Mouse (Mus musculus) mature B cell (primary cell): ENCODE data around the gene Itfg2.
"Not testable (repeated sequence)": the region's sequence is repeated elsewhere in the genome, so short reads cannot be mapped to it uniquely, and the experiment has no call there.

Experiments used
- in situ Hi-C: fragments of 300-500 bp; cut with MboI; formaldehyde crosslinking; loops from 2 replicates; pipeline ENCODE4 v1.14.3; 2019

Gene Itfg2

DNA sequence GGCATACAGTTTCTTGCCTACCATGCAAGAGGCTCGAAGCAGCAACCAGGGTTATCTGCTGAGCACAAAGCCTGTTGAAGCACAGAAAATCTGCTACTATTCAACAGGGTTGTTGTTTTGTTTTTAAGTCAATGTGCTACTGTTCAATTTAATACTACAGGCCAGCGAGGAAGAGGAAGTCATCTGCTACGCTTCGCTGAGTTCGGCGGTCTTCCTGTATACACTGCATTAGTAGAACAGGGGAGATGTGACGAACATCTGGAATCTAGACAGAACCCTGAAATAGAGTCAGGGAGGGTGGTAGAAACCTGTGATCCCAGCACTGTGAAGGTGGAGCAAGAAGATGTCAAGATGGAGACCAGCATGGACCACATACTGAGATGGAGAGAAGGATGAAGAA lies 41.0 kb downstream of the Itfg2 start:
- in situ Hi-C loops, result no loop called here

DNA sequence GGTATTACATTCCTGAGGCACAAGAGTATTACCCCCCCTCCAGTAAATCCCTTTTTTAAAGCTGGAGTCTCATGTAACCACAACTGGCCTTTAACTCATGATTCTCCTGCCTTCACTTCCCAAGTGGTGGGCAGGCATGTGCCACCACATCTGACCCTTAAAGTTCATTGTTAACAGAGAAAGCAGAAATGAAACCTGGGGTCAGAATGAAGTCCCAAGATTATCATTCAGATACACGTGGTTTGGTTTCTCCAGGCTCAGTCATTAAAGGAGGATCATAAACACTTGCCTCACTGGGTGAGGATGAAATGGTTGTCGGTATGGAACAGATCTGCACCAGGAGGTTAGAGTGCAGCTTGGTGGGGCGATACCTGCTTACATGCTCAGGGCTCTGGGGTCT lies 43.5 kb downstream of the Itfg2 start:
- in situ Hi-C loops, result no loop called here

DNA sequence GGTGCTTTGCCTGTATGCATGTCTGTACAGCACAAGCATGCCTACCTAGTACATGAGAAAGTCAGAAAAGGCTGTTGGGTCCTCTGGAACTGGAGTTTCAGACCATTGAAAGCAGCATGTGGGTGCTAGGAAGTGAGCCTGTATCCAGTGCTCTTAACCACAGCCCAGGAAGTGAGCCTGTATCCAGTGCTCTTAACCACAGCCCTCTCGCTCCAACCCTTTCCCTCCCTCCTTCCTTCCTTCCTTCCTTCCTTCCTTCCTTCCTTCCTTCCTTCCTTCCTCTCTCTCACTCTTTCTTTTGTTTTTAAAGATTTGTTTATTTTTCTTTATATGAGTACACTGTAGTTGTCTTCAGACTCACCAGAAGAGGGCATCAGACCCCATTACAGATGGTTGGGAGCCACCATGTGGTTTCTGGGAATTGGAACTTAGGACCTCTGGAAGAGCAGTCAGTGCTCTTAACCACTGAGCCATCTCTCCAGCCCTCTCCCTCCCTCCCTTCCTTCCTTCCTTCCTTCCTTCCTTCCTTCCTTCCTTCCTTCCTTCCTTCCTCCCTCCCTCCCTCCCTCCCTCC lies 44.0 kb downstream of the Itfg2 start:
- in situ Hi-C loops, result not testable (repeated sequence)

- in situ Hi-C loops, result no loop called here
Observed at GRCm38 (mm10) chr6:128379636-128380035, 45.1 kb downstream of the Itfg2 start.

DNA sequence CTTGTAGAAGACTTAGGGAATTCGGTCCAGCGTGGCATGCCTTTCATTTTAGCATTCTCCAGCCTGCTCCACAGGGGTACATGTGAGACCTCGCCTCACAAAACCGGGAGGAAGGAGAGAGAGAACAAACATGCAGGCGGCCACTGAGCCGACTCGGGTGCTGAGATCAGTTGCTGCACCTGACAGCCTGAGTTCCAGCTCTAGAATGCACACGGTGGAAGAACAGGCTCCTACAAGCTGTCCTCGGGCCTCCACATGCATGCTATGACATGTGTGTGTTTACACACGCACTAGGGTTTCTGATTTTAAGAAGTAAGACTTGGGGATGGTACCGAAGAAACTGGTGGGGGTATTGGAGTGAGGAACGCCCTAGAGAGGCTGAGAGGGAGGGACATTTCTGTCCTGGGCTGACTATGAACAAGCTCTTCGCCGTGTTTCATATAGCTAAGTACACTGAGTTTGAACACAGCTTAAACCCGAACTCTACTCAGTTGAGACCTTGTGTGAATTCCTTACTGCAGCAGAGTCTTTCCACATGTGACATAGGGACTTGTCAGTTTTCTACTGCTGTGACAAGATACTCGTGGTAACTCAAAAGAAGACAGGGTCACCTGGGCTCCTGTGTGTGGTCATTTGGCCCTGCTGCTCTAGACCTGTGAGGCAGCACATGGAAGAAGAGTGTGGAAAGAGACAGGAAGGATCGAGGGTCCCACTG lies 48.2 kb downstream of the Itfg2 start:
- in situ Hi-C loops, result no loop called here

- in situ Hi-C loops, result no loop called here
Observed at GRCm38 (mm10) chr6:128375192-128375591, 49.5 kb downstream of the Itfg2 start, which contains the start of the genes Tex52 and Gm44596. Gene Tex52 (plus strand): TSS chr6:128375456. Gene Gm44596 (plus strand): TSS chr6:128375503.

DNA sequence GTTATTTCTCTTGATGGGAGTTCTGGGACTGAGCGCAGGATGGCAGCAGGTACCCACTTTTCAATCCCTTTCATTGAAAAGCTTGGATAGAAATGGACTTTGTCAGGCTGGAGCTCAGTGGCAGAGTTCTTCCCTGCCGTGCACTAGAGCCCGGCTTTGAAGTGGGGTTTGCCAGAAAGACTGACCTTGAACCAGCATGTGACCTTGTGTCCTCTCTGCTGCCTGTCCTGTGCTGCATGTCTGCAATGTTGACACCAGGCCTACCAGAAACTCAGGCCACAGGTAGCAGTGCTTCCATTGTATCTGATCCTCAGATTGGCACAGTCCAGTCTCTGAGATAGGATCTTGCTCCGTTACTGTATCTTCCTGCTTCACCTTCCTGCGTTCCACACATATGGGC lies 54.7 kb downstream of the Itfg2 start:
- in situ Hi-C loops, result no loop called here

DNA sequence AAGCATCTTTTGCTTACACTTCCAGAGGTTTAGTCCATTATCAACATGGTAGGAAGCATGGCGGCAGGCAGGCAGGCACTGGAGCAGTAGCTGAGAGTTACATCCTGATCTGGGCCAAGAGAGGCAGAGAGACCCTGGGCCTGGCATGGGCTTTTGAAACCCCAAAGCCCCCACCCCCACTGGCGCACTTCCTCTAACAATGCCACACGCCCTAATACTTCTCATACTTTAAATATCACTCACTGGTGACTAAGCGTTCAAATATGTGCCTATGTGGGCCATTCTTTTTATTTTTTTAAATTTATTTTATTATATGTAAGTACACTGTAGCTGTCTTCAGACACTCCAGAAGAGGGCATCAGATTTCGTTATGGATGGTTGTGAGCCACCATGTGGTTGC lies 58.3 kb downstream of the Itfg2 start:
- in situ Hi-C loops, result no loop called here

- in situ Hi-C loops, result no loop called here
Observed at GRCm38 (mm10) chr6:128364721-128365120, 60.0 kb downstream of the Itfg2 start.

DNA sequence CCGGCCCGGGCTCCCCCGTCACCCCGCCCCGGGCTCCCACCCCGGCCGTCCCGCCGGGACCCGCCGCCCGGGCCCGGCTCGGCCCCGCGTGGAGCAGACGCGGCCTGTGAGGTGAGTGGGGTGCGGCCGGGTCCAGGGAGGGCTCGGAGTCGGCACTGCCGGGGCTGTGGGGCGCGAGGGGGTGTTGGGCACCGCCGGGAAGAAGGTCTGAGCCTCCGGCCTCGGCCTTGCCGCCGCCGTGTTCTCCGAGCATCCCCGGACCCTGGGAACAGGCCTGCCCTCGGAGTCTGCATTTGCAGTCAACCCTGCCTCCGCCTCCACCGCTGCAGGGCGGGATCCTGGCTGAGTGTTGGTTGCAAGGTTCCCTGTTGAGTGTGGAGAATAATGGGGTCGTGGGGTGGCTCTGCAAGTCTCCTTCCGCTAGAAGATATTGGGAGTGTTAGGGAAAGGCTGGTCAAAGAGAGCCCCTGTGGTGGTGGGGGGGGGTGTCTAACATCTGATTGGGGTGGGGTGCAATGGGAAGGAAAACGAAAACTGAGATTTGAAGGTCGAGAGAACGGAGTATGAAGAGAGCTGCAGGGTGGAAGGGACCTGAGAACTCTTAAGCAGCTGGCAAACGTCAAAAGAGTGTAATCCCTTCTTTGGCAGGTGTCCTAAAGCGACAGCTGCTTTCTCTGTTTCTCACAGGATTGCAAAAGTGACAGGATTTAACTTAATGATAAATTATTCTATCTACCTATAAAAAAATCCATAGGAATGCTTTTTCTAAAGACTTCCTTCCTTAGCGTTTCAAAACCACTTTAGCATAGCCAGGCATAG lies 61.5 kb downstream of the Itfg2 start:
- in situ Hi-C loops, result no loop called here

DNA sequence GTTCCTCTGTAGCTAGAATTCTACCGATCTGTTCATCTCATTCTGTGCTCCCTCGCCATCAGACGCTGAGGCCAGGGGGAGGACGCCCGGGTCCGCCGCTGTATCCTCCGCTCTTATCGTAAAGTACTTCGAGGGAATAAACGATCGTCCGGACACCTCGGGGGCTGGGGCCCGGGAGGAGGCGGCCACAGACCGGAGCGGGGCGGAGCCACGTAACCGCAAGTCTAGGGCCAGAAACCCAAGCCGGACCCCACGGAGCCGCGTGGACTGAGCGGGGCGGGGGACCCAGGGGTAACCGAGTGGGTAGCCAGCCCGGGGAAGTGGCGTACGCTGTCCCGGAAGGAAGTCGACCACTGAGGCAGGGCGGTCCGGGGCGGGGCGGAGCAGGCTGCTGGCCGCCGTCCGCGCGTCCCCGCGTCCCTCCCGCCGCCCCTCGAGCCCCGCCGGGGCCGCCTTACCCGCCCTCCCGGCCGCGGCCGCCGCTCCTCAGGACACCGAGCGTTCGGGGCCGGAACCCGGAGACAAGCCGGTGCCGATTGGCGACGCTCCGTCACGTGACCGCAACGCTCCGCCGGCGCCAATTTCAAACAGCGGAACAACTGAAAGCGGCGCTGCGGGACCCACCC lies 62.2 kb downstream of the Itfg2 start, which contains the start of the genes Rhno1 and Foxm1:
Gene Rhno1, minus strand, starts transcription at position 531 of the 626 bp plus-strand sequence.
Gene Foxm1, plus strand, starts transcription at position 587 of the 626 bp plus-strand sequence.
- in situ Hi-C loops, result no loop called here

DNA sequence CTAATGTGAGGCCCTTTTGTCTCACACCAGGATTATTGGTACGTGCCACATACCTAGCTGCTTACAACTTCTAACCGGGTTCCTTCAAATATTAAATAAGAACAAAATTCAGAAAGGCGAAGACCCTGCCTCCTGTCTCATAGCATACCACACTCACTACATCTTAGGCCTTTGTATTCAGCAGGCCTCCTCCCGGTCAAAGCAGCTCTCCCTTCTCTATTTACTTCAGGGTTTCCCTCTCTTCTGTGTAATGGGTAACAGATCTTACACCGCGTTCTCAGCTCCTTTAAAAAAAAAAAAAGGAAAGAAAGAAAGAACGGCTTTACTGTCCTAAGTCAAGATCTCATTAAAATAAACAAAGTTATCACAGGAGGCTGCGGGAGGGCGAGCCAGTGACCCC lies 62.8 kb downstream of the Itfg2 start:
- in situ Hi-C loops, result no loop called here
